Mouse (Mus musculus): ENCODE results near the gene Spns1.

The Spns1 gene

GRCm38 (mm10) chr7:126369393-126369792 lies 7.9 kb downstream of the Spns1 start, which contains the start of gene Lat:
Gene Lat, minus strand, starts transcription at chr7:126369570.
- peak; percentile 56 for DNase-seq (ENCODE audit: low spot score)

DNA sequence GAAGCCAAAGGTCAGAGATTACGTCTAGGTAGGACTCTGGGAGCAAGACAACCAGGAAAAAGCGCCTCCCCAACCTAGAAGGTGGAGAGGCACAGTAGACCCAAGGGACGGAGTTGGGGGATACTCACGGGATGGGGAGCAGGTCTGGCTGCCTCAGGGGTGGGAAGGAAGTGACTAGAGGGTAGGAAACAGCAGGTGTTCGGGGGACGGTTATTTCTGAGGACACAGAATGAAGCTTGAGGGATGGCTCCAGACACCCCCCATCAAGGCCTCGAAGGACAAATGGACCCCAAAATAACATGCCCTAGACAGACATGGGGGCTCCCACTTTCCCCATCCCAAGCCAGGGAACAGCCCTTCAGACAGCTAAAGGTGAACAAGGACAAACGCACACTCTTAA lies 8.9 kb downstream of the Spns1 start:
- DNase-seq (ENCODE audit: low spot score): no peak

DNA sequence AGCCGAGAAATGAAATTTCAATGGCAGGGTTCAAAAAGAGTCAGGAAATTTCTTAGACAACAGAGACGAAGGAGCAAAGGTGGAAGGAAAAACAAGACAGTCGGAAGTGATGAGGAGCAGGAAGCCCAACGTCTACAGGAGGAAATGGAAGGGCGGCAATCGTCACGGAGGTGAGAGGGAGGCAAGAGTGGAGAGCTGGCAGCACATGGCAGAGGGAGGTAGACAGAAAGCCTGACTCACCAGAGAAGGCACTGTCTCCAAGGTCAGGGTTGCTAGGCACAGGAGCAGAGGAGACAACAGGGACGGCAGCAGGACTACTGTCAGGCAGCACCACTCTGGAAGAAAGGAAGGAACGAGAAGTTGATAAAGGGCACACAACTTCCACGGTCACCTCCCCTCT lies 9.6 kb downstream of the Spns1 start:
- DNase-seq (ENCODE audit: low spot score): no peak

- DNase-seq (ENCODE audit: low spot score): no peak
These were observed 14.2 kb downstream of the Spns1 start for GRCm38 (mm10) chr7:126363038-126363437.

- no peak for DNase-seq (ENCODE audit: low spot score)
These were observed 18.2 kb downstream of the Spns1 start for GRCm38 (mm10) chr7:126359049-126359448.

DNA sequence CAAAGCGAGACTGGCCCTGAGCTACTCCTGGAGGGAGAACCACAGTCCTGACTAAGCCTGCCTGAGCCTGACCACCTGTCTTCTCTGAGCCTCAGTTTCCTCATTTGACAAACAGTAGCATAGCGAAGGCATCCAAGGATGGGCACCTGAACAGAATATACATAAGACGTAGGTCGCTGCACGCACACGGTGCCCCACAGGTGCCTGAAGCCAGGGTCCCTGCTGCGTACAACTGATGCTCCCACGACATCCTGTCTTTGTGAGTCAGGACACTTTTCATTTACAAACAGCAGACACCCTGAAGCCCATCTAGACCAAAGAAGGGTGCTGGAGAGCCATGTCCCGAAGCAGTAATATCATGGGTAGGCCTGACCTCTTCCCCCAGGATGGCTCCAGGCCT lies 18.8 kb downstream of the Spns1 start:
- no peak for DNase-seq (ENCODE audit: low spot score)

DNA sequence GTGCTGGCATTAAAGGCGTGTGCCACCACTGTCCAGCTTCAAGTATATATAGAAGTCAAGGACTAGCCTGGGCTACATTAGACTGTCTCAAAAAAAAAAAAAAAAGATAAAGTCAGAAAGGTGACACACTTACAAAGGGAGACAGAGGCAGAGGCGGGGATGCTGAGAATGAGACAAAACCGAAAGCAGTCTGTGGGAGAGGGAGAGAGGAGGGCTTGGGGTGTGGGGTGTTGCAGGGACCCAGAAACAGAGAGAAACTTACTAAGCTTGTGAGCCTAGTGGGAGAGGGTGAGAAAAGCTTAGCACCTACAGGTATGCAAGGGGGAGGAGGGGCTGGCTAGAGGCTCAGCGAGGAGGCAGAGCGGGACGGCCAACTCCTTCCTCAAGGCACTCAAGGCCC lies 19.4 kb downstream of the Spns1 start:
- DNase-seq (ENCODE audit: low spot score): no peak

DNA sequence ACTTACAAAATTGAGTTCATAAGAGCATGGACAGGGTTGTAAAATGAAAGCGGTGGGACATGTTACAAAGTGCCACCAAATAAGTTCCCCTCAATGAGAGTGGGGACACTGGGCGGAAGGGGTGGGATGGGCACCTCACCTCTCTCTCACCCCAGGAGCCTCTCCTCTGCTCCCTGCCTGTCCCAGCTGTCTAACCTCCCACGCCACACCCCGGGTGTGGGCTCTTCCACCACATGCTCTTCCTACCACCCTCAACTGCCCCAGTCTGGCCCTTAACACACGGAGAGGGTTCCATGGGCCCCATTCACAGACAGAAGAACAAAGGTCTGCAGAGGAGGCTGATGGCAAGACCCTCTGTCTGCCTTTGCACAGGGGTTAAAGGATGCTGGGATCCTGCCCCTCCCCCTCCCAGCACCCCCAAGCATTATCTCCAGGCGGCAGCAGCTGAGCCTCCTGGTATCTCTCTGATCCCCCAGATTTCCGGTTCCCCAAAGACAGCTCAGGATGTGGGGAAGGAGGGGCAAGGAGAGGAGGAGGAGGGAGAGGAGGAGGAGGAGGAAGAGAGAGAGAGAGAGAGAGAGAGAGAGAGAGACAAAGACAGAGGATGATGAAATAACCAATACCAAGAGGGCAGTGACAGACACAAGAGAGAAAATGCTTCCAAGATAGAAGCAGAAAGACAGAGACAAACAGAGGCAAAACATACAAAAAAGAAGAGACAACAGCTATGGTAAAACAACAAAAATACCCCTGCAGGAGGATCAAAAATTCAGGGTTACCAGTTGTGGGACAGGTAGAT lies 20.3 kb downstream of the Spns1 start:
- DNase-seq (ENCODE audit: low spot score): no peak

- no peak for DNase-seq (ENCODE audit: low spot score)
These were observed 21.2 kb downstream of the Spns1 start for GRCm38 (mm10) chr7:126355847-126356597.

DNA sequence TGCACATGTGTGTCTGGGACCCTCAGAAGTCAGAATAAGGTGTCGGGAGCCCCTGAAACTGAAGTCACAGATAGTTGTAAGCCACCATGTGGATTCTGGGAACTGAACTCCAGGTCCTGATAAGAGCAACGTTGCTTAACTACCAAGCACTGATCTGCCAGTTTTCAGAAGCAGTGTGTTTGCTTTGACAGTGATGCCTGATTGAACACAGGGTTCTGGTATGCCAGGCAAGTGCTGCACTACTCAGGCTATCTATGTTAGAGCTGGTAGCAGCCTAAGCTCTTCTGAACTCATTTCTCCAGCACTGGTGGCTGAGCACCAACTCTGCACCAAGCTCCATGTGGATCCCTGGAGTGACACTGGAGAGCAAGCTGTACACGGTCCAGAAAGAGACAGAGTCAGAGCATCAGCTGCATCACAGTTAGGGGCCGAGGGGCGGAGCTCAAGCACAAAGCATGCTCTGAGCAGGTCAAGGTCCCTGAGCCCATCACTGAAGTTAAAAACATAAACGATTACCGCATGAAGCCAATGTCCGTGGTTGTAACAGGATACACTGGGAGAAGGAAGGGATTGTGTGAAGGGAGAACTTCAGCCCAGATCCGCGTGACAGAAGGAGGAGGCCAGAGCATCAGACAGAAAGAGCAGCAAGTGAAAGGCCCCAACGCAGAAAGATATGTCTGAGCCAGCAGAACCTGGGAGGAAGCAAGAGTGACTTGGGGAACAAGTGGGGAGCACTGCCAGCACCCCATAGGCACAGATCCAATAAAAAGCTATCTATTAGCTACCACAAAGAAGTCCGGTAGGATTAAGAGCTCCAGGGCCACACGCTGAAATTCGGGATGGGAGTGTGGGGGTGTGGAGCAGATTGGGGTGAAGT lies 22.3 kb downstream of the Spns1 start:
- no peak for DNase-seq (ENCODE audit: low spot score)

DNA sequence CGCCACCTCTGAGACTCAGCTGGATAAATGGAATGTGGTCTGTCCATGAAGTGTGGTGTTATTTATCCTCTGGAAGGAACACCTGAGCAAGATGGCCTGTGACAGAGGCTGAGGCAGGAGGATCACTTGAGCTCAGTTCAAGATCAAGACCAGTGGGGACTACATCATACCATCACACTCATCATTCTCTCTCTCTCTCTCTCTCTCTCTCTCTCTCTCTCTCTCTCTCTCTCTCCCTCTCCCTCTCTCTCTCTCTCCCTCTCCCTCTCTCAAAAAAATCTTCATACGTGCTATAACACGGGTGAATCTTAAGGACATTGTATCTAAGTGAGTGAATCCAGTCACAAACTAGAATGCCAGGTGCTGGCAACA lies 23.3 kb downstream of the Spns1 start:
- no peak for DNase-seq (ENCODE audit: low spot score)

DNA sequence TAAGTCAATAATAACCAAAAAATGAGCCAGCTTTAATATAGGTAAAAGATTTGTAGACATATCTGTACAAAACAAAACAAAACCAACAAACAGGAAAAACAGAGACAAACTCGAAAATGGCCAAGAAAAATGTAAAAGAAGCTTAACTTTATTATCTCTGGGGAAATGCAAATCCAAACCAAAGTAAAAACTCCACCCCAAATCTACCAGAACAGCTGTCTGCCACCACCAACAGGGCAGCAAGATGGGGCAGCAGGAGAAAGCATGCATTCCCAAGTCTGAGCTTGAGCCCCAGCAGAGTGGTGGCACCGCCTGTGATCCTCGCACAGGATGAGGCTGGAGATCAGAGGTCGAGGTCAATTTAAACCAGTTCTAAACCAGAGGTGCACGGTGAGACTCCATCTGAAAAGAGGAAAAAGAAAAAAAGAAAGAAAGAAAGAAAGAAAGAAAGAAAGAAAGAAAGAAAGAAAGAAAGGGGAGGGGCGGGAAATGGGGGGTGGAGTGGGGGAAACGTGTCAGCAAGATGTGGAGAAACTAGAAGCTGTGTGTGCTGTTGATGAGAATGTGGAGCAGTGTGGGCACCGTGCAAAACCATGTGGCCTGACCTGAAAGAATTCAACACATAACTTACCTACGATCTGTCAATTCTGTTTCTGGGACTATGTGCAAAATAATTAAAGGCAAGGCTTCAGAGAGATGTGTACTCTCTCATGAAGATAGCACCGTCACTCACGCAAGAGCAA lies 23.8 kb downstream of the Spns1 start:
- no peak for DNase-seq (ENCODE audit: low spot score)

- peak; percentile 88 for DNase-seq (ENCODE audit: low spot score)
These were observed 25.8 kb downstream of the Spns1 start for GRCm38 (mm10) chr7:126351419-126351951.

DNA sequence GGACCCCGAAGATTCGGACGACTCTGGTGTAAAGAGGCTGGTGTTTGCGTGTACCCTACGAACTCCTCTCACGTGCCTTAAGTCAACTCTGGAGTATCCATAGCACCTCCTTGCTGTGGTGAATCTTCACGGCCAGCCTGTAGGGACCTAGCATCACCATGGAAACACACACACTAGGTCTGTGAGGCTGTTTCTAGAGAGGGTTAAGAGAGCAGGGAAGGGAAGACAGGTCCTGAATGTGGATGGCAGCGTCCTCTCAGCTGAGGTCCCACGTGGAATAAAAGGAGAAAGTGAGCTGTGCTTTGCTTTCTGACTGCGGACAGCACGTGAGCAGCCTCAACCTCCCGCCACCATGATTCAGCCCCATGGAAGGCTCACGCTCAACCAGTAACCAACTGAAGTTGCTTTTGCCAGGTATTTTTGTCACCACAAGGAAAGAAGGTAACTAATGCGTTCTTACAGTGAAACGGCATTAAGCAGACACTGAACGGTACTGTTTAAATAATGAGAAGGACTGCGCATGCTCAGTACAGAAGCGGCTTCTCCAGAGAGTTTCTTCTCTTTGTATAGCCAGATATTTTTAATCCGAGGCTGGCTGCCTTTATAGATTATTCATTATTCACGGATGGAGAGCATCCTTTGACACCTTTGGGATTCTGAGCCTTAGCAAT lies 26.4 kb downstream of the Spns1 start:
- DNase-seq (ENCODE audit: low spot score): no peak

- no peak for DNase-seq (ENCODE audit: low spot score)
These were observed 29.0 kb downstream of the Spns1 start for GRCm38 (mm10) chr7:126348293-126348692.

- DNase-seq (ENCODE audit: low spot score): no peak
These were observed 30.2 kb downstream of the Spns1 start for GRCm38 (mm10) chr7:126347098-126347497.

- no peak for DNase-seq (ENCODE audit: low spot score)
These were observed 31.3 kb downstream of the Spns1 start for GRCm38 (mm10) chr7:126345969-126346368.

DNA sequence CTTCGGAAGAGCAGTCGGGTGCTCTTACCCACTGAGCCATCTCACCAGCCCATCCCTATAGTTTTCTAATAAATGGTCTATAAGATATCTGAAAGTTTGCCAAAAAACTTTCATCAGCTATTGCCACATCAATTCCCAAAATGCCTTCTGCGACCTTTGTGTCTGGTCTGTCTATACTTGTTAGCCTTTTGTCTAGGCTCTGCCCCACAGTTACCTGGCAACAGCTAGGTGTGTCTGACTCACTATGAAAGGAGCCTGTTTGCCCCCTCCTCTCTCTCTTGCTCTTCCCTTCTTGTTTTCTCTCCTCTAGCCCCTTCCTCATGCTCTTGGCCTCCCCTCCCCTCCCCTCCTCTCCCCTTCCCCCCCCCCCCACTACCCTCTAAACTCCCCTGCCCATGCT lies 31.7 kb downstream of the Spns1 start:
- no peak for DNase-seq (ENCODE audit: low spot score)

GRCm38 (mm10) chr7:126340896-126341295 lies 36.4 kb downstream of the Spns1 start:
- no peak for DNase-seq (ENCODE audit: low spot score)

DNA sequence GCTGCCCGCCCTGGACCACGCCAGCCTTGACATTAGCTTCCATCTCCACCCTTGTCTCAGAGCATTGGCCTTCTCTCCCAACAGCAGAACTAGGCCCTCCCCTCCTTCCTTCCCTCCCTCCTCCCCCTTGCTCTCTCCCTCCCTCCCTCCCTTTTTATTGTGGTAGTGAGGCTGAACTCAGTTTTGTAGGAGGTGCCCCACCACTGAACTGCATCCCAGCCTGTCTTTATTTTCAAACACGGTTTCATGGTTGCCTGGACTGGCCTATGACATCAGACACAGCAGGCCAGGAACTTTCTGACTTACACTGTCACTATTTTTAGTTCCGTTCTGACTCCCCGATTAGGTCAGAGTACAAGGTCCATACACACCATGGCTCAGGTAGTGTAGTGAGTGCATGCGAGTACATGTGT lies 37.0 kb downstream of the Spns1 start:
- DNase-seq (ENCODE audit: low spot score): no peak

DNA sequence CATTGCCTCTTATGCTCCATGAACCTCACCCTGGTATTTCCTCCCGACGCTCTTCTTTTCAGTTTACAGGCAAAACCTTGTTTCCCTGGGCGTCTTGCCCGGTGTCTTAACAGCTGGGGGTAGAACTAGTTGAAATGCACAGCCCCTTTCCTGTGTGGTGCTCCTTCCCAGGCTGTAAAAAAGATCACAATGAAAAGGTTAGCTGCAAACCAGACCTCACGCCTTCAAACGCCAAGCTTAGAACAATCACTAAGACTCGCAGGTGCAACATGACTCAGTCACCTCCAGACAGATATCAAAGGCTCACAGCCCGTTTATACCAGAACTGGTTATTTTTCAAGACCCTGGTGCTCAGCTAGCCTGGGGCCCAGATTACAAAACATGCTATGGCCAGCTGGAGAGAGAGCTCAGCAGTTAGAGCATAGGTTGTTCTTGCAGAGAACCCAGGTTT lies 37.7 kb downstream of the Spns1 start:
- no peak for DNase-seq (ENCODE audit: low spot score)

Data from lung, postnatal 25 days (tissue).